Mouse (Mus musculus): ENCODE measurements at regions not wholly inside any gene's neighbourhood (a gene's known extent, or its start where the extent isn't known, plus 50 kb on each side); places are given as distances from the start of the nearest gene placed in this dataset.
A peak's percentile ranks its signal among the peaks of the same experiment; 100 is the strongest.
"Not testable (repeated sequence)": the region's sequence is repeated elsewhere in the genome, so short reads cannot be mapped to it uniquely, and the experiment has no call there.

- not testable (repeated sequence) for DNase-seq (ENCODE audit: low spot score)
Measured at GRCm38 (mm10) chr15:34027111-34027510, 330.6 kb downstream of the 9430069I07Rik start.

GRCm38 (mm10) chr15:34025396-34025795 is 332.3 kb downstream of the 9430069I07Rik start:
- no peak for DNase-seq (ENCODE audit: low spot score)

- peak; percentile 79 for DNase-seq (ENCODE audit: low spot score)
Measured at GRCm38 (mm10) chr15:34021857-34022256, 335.8 kb downstream of the 9430069I07Rik start.

GRCm38 (mm10) chr15:34016397-34017156 is 341.1 kb downstream of the 9430069I07Rik start:
- peak; percentile 38 for DNase-seq (ENCODE audit: low spot score)

- DNase-seq (ENCODE audit: low spot score): no peak
Measured at GRCm38 (mm10) chr15:34008591-34008990, 349.1 kb downstream of the 9430069I07Rik start.

- no peak for DNase-seq (ENCODE audit: low spot score)
Measured at GRCm38 (mm10) chr15:33992383-33992782, 365.3 kb downstream of the 9430069I07Rik start.

- DNase-seq (ENCODE audit: low spot score): peak; percentile 15
Measured at GRCm38 (mm10) chr15:33975077-33975476, 382.6 kb downstream of the 9430069I07Rik start.

- DNase-seq (ENCODE audit: low spot score): no peak
Measured at GRCm38 (mm10) chr15:33973466-33973865, 384.2 kb downstream of the 9430069I07Rik start.

- DNase-seq (ENCODE audit: low spot score): no peak
Measured at GRCm38 (mm10) chr15:33969409-33969808, 388.3 kb downstream of the 9430069I07Rik start.

GRCm38 (mm10) chr15:33935013-33935664 is 422.5 kb downstream of the 9430069I07Rik start:
- DNase-seq (ENCODE audit: low spot score): no peak

- DNase-seq (ENCODE audit: low spot score): no peak
Measured at GRCm38 (mm10) chr15:33926446-33926845, 431.2 kb downstream of the 9430069I07Rik start.

- peak; percentile 18 for DNase-seq (ENCODE audit: low spot score)
Measured at GRCm38 (mm10) chr15:33924094-33924890, 433.4 kb downstream of the 9430069I07Rik start.

GRCm38 (mm10) chr15:33914891-33915290 is 442.8 kb downstream of the 9430069I07Rik start:
- no peak for DNase-seq (ENCODE audit: low spot score)

GRCm38 (mm10) chr15:33906727-33907479 is 450.8 kb downstream of the 9430069I07Rik start:
- DNase-seq (ENCODE audit: low spot score): no peak

GRCm38 (mm10) chr15:33896076-33896475 is 461.6 kb downstream of the 9430069I07Rik start:
- no peak for DNase-seq (ENCODE audit: low spot score)

GRCm38 (mm10) chr15:33890606-33891005 is 467.1 kb downstream of the 9430069I07Rik start:
- DNase-seq (ENCODE audit: low spot score): no peak

GRCm38 (mm10) chr15:33888865-33889368 is 468.8 kb downstream of the 9430069I07Rik start:
- no peak for DNase-seq (ENCODE audit: low spot score)

GRCm38 (mm10) chr15:33862224-33862752 is 495.4 kb downstream of the 9430069I07Rik start:
- DNase-seq (ENCODE audit: low spot score): no peak

- no peak for DNase-seq (ENCODE audit: low spot score)
Measured at GRCm38 (mm10) chr15:33825435-33826088, 532.1 kb downstream of the 9430069I07Rik start.

- DNase-seq (ENCODE audit: low spot score): no peak
Measured at GRCm38 (mm10) chr15:33824826-33825225, 532.8 kb downstream of the 9430069I07Rik start.

GRCm38 (mm10) chr15:33780960-33781359 is 576.7 kb downstream of the 9430069I07Rik start:
- no peak for DNase-seq (ENCODE audit: low spot score)
